Mouse (Mus musculus): ENCODE measurements around the gene Fbxo24. TPM values are rescaled to one million over a fixed set of nuclear protein-coding genes. Genes with fewer than 3 reads are reported as not detected.
"Not testable (repeated sequence)": the region's sequence is repeated elsewhere in the genome, so short reads cannot be mapped to it uniquely, and the experiment has no call there.

The Fbxo24 gene
- polyA plus RNA-seq, 1 experiment from 2014 or later, result 0.20 TPM

GRCm38 (mm10) chr5:137629306-137629721 lies 512 bp upstream of the Fbxo24 start:
- WGBS, result under 1% methylated on average over 20 of the region's 23 CpGs
- Histone ChIP-seq H3K4me1 (ENCODE audit: control insufficient read depth in 2 of 2, insufficient read depth in 2 of 2, low read length in 2 of 2) (peaks cover 21 to 29% of the 10 kb centered on the region in 2 experiments), H3K9ac (ENCODE audit: low read length) (peak overlapping the region; percentile 95), H3K27me3 (ENCODE audit: control insufficient read depth, insufficient read depth, low read length) (no peaks in the 10 kb centered on the region), H3K4me3 (ENCODE audit: control insufficient read depth in 1 of 2, insufficient read depth in 1 of 2, low read depth in 1 of 2, low read length in 2 of 2) (peak overlapping the region; percentile 87 to 89), H3K27ac (replicated peaks in 1 of 2; ENCODE audit: control insufficient read depth in 1 of 2, insufficient read depth in 1 of 2, low read depth in 2 of 2, low read length in 2 of 2) (peak overlapping the region; percentile 89 to 95), H3K36me3 (ENCODE audit: control insufficient read depth, insufficient read depth, low read length) (peaks cover 23% of the 10 kb centered on the region), H3K4me2 (ENCODE audit: low read length) (peak overlapping the region; percentile 96), H3K9me3 (ENCODE audit: control insufficient read depth, low read length) (no peaks in the 10 kb centered on the region)
- ATAC-seq (ENCODE audit: insufficient number of reproducible peaks, insufficient read depth, low FRiP score, low read depth), result peak; percentile 19

GRCm38 (mm10) chr5:137627991-137628390 lies 811 bp downstream of the Fbxo24 start:
- Histone ChIP-seq H3K9ac (ENCODE audit: low read length) (peak overlapping the region; percentile 63), H3K4me2 (ENCODE audit: low read length) (peak overlapping the region; percentile 65), H3K27ac (replicated peaks in 1 of 2; ENCODE audit: control insufficient read depth in 1 of 2, insufficient read depth in 1 of 2, low read depth in 2 of 2, low read length in 2 of 2) (peak overlapping the region; percentile 64 to 93), H3K36me3 (ENCODE audit: control insufficient read depth, insufficient read depth, low read length) (peaks cover 10% of the 10 kb centered on the region; the same call in 1 of the 2 replicates), H3K9me3 (ENCODE audit: control insufficient read depth, low read length) (no peaks in the 10 kb centered on the region), H3K27me3 (ENCODE audit: control insufficient read depth, insufficient read depth, low read length) (no peaks in the 10 kb centered on the region), H3K4me3 (ENCODE audit: control insufficient read depth in 1 of 2, insufficient read depth in 1 of 2, low read depth in 1 of 2, low read length in 2 of 2) (peak overlapping the region; percentile 44 to 85), H3K4me1 (ENCODE audit: control insufficient read depth in 2 of 2, insufficient read depth in 2 of 2, low read length in 2 of 2) (peaks cover 21 to 29% of the 10 kb centered on the region in 2 experiments)
- WGBS, result 3% methylated on average over 9 of the region's 9 CpGs
- no peak for ATAC-seq (ENCODE audit: insufficient number of reproducible peaks, insufficient read depth, low FRiP score, low read depth)

DNA sequence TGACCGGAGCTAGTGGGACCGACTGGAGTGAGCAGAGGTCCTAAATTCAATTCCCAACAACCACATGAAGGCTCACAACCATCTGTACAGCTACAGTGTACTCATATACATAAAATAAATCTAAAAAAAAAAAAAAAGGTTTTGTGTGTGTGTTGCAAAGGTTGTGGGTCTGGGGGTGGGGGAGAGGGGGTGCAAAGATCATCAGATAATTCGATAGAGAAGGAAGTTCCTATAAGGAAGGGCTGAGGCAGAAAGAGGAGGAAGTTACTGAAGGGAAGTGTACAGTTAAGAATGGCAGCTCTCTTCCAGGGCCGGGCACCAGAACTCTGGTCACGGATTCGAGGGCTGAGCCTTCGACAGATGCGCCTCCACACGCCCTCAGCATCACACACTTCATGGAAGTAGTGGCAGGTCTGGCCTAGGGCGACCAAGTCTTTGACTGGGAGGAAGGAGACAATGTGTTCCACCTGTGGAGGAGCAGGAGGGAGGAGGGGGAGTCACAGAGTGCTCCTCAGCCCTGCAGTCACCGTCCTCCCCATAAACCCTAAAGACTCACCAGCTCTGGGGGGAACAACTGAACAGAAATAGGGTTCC lies 4.8 kb downstream of the Fbxo24 start:
- H3K36me3 ChIP-seq (ENCODE audit: control insufficient read depth, insufficient read depth, low read length), result no peaks in the 10 kb centered on the region
- no peak for ATAC-seq (ENCODE audit: insufficient number of reproducible peaks, insufficient read depth, low FRiP score, low read depth)
- H3K9ac ChIP-seq (ENCODE audit: low read length), result no peak overlapping the region
- no peak overlapping the region for H3K4me2 ChIP-seq (ENCODE audit: low read length)
- H3K4me1 ChIP-seq (ENCODE audit: control insufficient read depth in 2 of 2, insufficient read depth in 2 of 2, low read length in 2 of 2), result peaks cover 0 to 4% of the 10 kb centered on the region in 2 experiments; a peak in 1 of 4 replicates
- 81% methylated on average over 11 of the region's 11 CpGs for WGBS
- H3K27ac ChIP-seq (replicated peaks in 1 of 2; ENCODE audit: control insufficient read depth in 1 of 2, insufficient read depth in 1 of 2, low read depth in 2 of 2, low read length in 2 of 2), result no peak overlapping the region
- no peaks in the 10 kb centered on the region for H3K9me3 ChIP-seq (ENCODE audit: control insufficient read depth, low read length)
- no peak overlapping the region for H3K4me3 ChIP-seq (ENCODE audit: control insufficient read depth in 1 of 2, insufficient read depth in 1 of 2, low read depth in 1 of 2, low read length in 2 of 2)
- H3K27me3 ChIP-seq (ENCODE audit: control insufficient read depth, insufficient read depth, low read length), result no peaks in the 10 kb centered on the region

- ATAC-seq (ENCODE audit: insufficient number of reproducible peaks, insufficient read depth, low FRiP score, low read depth), result no peak
- H3K9me3 ChIP-seq (ENCODE audit: control insufficient read depth, low read length), result no peaks in the 10 kb centered on the region
- peaks cover 25 to 27% of the 10 kb centered on the region in 2 experiments for H3K4me1 ChIP-seq (ENCODE audit: control insufficient read depth in 2 of 2, insufficient read depth in 2 of 2, low read length in 2 of 2)
- H3K36me3 ChIP-seq (ENCODE audit: control insufficient read depth, insufficient read depth, low read length), result no peaks in the 10 kb centered on the region
- no peak overlapping the region for H3K4me3 ChIP-seq (ENCODE audit: control insufficient read depth in 1 of 2, insufficient read depth in 1 of 2, low read depth in 1 of 2, low read length in 2 of 2)
- H3K27me3 ChIP-seq (ENCODE audit: control insufficient read depth, insufficient read depth, low read length), result no peaks in the 10 kb centered on the region
- WGBS, result 87% methylated on average over 7 of the region's 7 CpGs
- no peak overlapping the region for H3K4me2 ChIP-seq (ENCODE audit: low read length)
- H3K27ac ChIP-seq (replicated peaks in 1 of 2; ENCODE audit: control insufficient read depth in 1 of 2, insufficient read depth in 1 of 2, low read depth in 2 of 2, low read length in 2 of 2), result no peak overlapping the region
- no peak overlapping the region for H3K9ac ChIP-seq (ENCODE audit: low read length)
These were observed 13.5 kb downstream of the Fbxo24 start for GRCm38 (mm10) chr5:137615347-137615746.

- not testable (repeated sequence) for H3K27me3 ChIP-seq (ENCODE audit: control insufficient read depth, insufficient read depth, low read length); H3K4me2 ChIP-seq (ENCODE audit: low read length); H3K9ac ChIP-seq (ENCODE audit: low read length); ATAC-seq (ENCODE audit: insufficient number of reproducible peaks, insufficient read depth, low FRiP score, low read depth); H3K4me3 ChIP-seq (ENCODE audit: control insufficient read depth in 1 of 2, insufficient read depth in 1 of 2, low read depth in 1 of 2, low read length in 2 of 2); H3K9me3 ChIP-seq (ENCODE audit: control insufficient read depth, low read length); H3K27ac ChIP-seq (replicated peaks in 1 of 2; ENCODE audit: control insufficient read depth in 1 of 2, insufficient read depth in 1 of 2, low read depth in 2 of 2, low read length in 2 of 2); H3K36me3 ChIP-seq (ENCODE audit: control insufficient read depth, insufficient read depth, low read length)
- H3K4me1 ChIP-seq (ENCODE audit: control insufficient read depth in 2 of 2, insufficient read depth in 2 of 2, low read length in 2 of 2), result peaks cover 29 to 31% of the 10 kb centered on the region in 2 experiments
- WGBS, result 91% methylated on average over 2 of the region's 2 CpGs
These were observed 13.9 kb downstream of the Fbxo24 start for GRCm38 (mm10) chr5:137614921-137615320.

- Histone ChIP-seq H3K4me2 (ENCODE audit: low read length) (no peak within 1 kb of the TSS), H3K36me3 (ENCODE audit: control insufficient read depth, insufficient read depth, low read length) (no peaks in the 10 kb centered on the region), H3K4me3 (ENCODE audit: control insufficient read depth in 1 of 2, insufficient read depth in 1 of 2, low read depth in 1 of 2, low read length in 2 of 2) (no peak within 1 kb of the TSS), H3K9ac (ENCODE audit: low read length) (no peak within 1 kb of the TSS; the same call in 1 of the 2 replicates), H3K27me3 (ENCODE audit: control insufficient read depth, insufficient read depth, low read length) (no peaks in the 10 kb centered on the region), H3K9me3 (ENCODE audit: control insufficient read depth, low read length) (no peaks in the 10 kb centered on the region), H3K4me1 (ENCODE audit: control insufficient read depth in 2 of 2, insufficient read depth in 2 of 2, low read length in 2 of 2) (peaks cover 34 to 36% of the 10 kb centered on the region in 2 experiments), H3K27ac (replicated peaks in 1 of 2; ENCODE audit: control insufficient read depth in 1 of 2, insufficient read depth in 1 of 2, low read depth in 2 of 2, low read length in 2 of 2) (peak within 1 kb of the TSS; percentile 31 to 33; a peak in 2 of 4 replicates)
- 26% methylated on average over 11 of the region's 11 CpGs for WGBS
- no peak for ATAC-seq (ENCODE audit: insufficient number of reproducible peaks, insufficient read depth, low FRiP score, low read depth)
These were observed 15.3 kb downstream of the Fbxo24 start, which contains the start of gene Pcolce for GRCm38 (mm10) chr5:137613550-137613949. TSS of gene Pcolce (minus strand) at chr5:137613784.

- no peak overlapping the region; the same call in 1 of the 2 replicates for H3K9ac ChIP-seq (ENCODE audit: low read length)
- no peak overlapping the region for H3K4me2 ChIP-seq (ENCODE audit: low read length)
- no peak overlapping the region for H3K4me3 ChIP-seq (ENCODE audit: control insufficient read depth in 1 of 2, insufficient read depth in 1 of 2, low read depth in 1 of 2, low read length in 2 of 2)
- H3K36me3 ChIP-seq (ENCODE audit: control insufficient read depth, insufficient read depth, low read length), result no peaks in the 10 kb centered on the region
- H3K27me3 ChIP-seq (ENCODE audit: control insufficient read depth, insufficient read depth, low read length), result no peaks in the 10 kb centered on the region
- 77% methylated on average over 5 of the region's 5 CpGs for WGBS
- peaks cover 39 to 41% of the 10 kb centered on the region in 2 experiments for H3K4me1 ChIP-seq (ENCODE audit: control insufficient read depth in 2 of 2, insufficient read depth in 2 of 2, low read length in 2 of 2)
- 0 out of 4 replicates have a peak overlapping the region, but pooled peaks of 1 of the 2 experiments have one; percentile 33 for H3K27ac ChIP-seq (replicated peaks in 1 of 2; ENCODE audit: control insufficient read depth in 1 of 2, insufficient read depth in 1 of 2, low read depth in 2 of 2, low read length in 2 of 2)
- no peaks in the 10 kb centered on the region for H3K9me3 ChIP-seq (ENCODE audit: control insufficient read depth, low read length)
- no peak for ATAC-seq (ENCODE audit: insufficient number of reproducible peaks, insufficient read depth, low FRiP score, low read depth)
These were observed 15.7 kb downstream of the Fbxo24 start for GRCm38 (mm10) chr5:137613076-137613475.
